Mouse (Mus musculus): ENCODE results near the gene Rhbdl1.

DNA sequence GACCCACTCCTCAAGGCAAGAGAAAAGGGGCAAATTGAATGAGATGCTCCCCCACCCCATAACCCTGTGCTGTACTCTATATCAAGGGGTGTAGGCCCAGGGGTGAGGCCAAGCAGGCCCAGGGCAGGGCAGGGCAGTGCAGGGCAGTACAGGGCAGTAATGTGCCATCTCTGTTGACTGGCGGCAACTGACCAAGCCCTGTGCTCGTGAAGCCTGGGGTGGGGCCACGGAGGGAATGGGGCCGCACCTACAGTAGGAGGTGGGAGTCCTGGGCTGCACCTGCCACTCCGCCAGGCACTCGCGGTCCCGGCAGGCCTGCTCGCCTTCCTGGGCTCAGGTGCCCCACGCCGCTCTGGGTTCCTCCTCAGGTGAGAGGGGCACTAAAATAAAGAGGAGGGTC, 28.2 kb upstream of the Rhbdl1 start:
- TF ChIP-seq FLI1 (IDR thresholded peaks at IDR 0.05; ENCODE audit: low read length) (no peak), GATA1 (IDR thresholded peaks at IDR 0.05; ENCODE audit: borderline replicate concordance, low read length) (no peak)
